ENCODE assay signal across 10 mouse cellular contexts in the genomic region with DNA sequence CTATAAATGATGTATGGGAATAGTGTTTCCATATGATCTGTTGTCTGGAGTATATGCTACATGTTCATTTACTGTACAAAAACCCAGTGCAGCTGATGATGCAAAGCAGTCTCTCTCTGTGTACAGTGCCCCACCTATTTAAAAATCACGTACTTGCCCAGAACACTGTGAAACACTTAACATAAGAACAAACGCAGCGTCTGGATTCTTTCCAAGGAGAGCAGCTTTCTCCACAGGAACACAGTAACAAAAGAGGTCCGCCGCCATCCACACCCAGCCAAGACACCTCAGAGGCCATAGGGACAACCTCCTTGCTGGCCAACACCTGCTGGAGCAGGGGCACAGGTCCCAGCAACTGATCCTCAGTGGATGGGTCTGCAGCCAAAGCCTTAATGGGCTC. TPM values are rescaled to one million over a fixed set of nuclear protein-coding genes. Genes with fewer than 3 reads are reported as not detected.
DNase-seq lines count a peak whose midpoint lies in the region.
"Had no signal": no experiment of that assay in that cellular context is flagged by ENCODE, and none has a peak within 500 bp of the region (broad histone marks: within the 10 kb centered on the region; RNA-seq: fewer than 3 reads in every experiment).

No protein-coding gene starts in this region.

- intact Hi-C loops in left cerebral cortex, postnatal 25 days (cut with DNase I), result no loop called here
- intact Hi-C loops in left cerebral cortex, postnatal 36 days (cut with DNase I), result no loop called here

- DNase-seq in left cerebral cortex, postnatal 25 days (ENCODE audit: low spot score in 2 of 2), result peak; percentile 14 to 34
- DNase-seq in left cerebral cortex, postnatal 36 days (ENCODE audit: low spot score in 2 of 2), result no peak
- DNase-seq in cerebellum, adult 18-20 months, result peak; percentile 60 to 67
- DNase-seq in cerebellum, postnatal 36 days, result peak; percentile 53 to 72
- peak; percentile 62 for DNase-seq in lung, postnatal 25 days (ENCODE audit: low spot score)
- no peak for DNase-seq in adipocyte (ENCODE audit: low spot score)
- no peak for DNase-seq in thymus, postnatal 14 days
- DNase-seq: heart, adult 11 months; kidney, postnatal 10 days; right cerebral cortex, postnatal 25 days had no signal

RNA-seq across cellular contexts. Expression of a gene that starts 2.4 kb away (rescaled TPM):
- total RNA-seq in left cerebral cortex, postnatal 25 days (2021), result 1 to 10 TPM; 1.4 to 1.7 TPM
- 1 to 10 TPM in 1 of 2 experiments, under 1 TPM in 1; 0.94 to 1.6 TPM for total RNA-seq in left cerebral cortex, postnatal 36 days (2021)

Comparison
In these comparisons a context has a peak if more than half of its experiments do, and no peak if none do; other contexts are left out.
1. DNase-seq: peak in left cerebral cortex, postnatal 25 days (2 of 2), cerebellum, adult 18-20 months (2 of 2), cerebellum, postnatal 36 days (2 of 2) and lung, postnatal 25 days (single experiment); none in left cerebral cortex, postnatal 36 days (0 of 2), adipocyte (single experiment) and thymus, postnatal 14 days (single experiment).